Mouse (Mus musculus): ENCODE measurements around the gene Rasal2.

GRCm38 (mm10) chr1:157144621-157145020 lies 267.8 kb downstream of the Rasal2 start:
- TF ChIP-seq CTCF (conservative IDR thresholded peaks at IDR 0.05; ENCODE audit: low read length) = no peak
- no peak for TF ChIP-seq POU5F1 (IDR thresholded peaks at IDR 0.05; ENCODE audit: borderline replicate concordance, low read length)
- no peak for TF ChIP-seq NANOG (IDR thresholded peaks at IDR 0.05; ENCODE audit: borderline replicate concordance, low read length)

Measured in E14TG2a.4 (cell line).